Mouse (Mus musculus): ENCODE measurements around the gene Sel1l3.

Sel1l3 gene

GRCm38 (mm10) chr5:53104177-53104855 is 109.4 kb downstream of the Sel1l3 start:
- DNase-seq (ENCODE audit: low read depth in 2 of 2, low spot score in 2 of 2): no peak

GRCm38 (mm10) chr5:53101848-53102473 is 111.8 kb downstream of the Sel1l3 start:
- no peak for DNase-seq (ENCODE audit: low read depth in 2 of 2, low spot score in 2 of 2)

- DNase-seq (ENCODE audit: low read depth in 2 of 2, low spot score in 2 of 2): no peak
Observed at GRCm38 (mm10) chr5:53091331-53091730, 122.4 kb downstream of the Sel1l3 start.

- DNase-seq (ENCODE audit: low read depth in 2 of 2, low spot score in 2 of 2): no peak
Observed at GRCm38 (mm10) chr5:53087452-53087851, 126.3 kb downstream of the Sel1l3 start.

GRCm38 (mm10) chr5:53078453-53078852 is 135.3 kb downstream of the Sel1l3 start:
- no peak for DNase-seq (ENCODE audit: low read depth in 2 of 2, low spot score in 2 of 2)

- DNase-seq (ENCODE audit: low read depth in 2 of 2, low spot score in 2 of 2): no peak
Observed at GRCm38 (mm10) chr5:53074553-53074952, 139.2 kb downstream of the Sel1l3 start.

GRCm38 (mm10) chr5:53061532-53062130 is 152.1 kb downstream of the Sel1l3 start:
- no peak for DNase-seq (ENCODE audit: low read depth in 2 of 2, low spot score in 2 of 2)
